Mouse (Mus musculus): ENCODE data around the gene Aqp5. TPM values are rescaled to one million over a fixed set of nuclear protein-coding genes. Genes with fewer than 3 reads are reported as not detected.

The Aqp5 gene
- polyA plus RNA-seq, 1 experiment from 2014 or later = 0.12 TPM

- ATAC-seq (ENCODE audit: insufficient number of reproducible peaks, low FRiP score, low TSS enrichment, low read depth) = peak; percentile 67; the same call in 1 of the 2 replicates
- Histone ChIP-seq H3K4me2 (peak overlapping the region; percentile 20; the same call in 1 of the 2 replicates), H3K9ac (no peak overlapping the region), H3K27me3 (peaks cover 14% of the 10 kb centered on the region), H3K4me1 (peaks cover 21% of the 10 kb centered on the region), H3K9me3 (no peaks in the 10 kb centered on the region), H3K27ac (peak overlapping the region; percentile 54), H3K4me3 (no peak overlapping the region), H3K36me3 (peaks cover 3% of the 10 kb centered on the region; the same call in 1 of the 2 replicates)
- WGBS = 12% methylated on average over 12 of the region's 12 CpGs
Observed at GRCm38 (mm10) chr15:99614753-99615152, 24.2 kb downstream of the Aqp5 start.

DNA sequence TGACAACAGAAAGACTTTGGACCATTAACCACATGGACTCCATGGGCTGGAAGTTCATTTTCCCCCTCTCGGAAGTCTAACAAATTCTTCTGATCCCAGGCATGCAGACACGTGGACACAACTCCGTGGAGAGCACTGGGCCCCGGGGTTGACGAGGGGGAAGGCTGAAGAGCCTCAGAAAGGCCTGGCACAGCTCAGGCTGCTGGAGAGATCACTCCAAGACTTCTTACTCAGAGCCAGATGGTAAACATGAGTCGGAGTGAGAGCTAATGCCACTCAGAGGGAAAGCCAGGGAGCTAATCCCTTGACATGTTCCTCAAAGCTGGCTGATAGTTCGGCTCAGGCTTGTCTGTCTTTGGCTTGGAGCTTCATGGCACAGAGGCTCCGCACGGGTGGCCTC lies 24.7 kb downstream of the Aqp5 start:
- 0 out of 2 replicates have a peak, but pooled peaks have one; percentile 42 for ATAC-seq (ENCODE audit: insufficient number of reproducible peaks, low FRiP score, low TSS enrichment, low read depth)
- peaks cover 5% of the 10 kb centered on the region; the same call in 1 of the 2 replicates for H3K36me3 ChIP-seq
- peak overlapping the region; percentile 20; the same call in 1 of the 2 replicates for H3K4me2 ChIP-seq

GRCm38 (mm10) chr15:99618595-99618994 lies 28.0 kb downstream of the Aqp5 start:
- WGBS = 69% methylated on average over 3 of the region's 3 CpGs
- no peak overlapping the region for H3K27ac ChIP-seq
- H3K9me3 ChIP-seq = no peaks in the 10 kb centered on the region

More for the DNA sequence above, 24.7 kb downstream of the Aqp5 start:
- Histone ChIP-seq H3K4me3 (no peak overlapping the region), H3K27ac (peak overlapping the region; percentile 54), H3K9me3 (no peaks in the 10 kb centered on the region), H3K27me3 (peaks cover 14% of the 10 kb centered on the region), H3K9ac (no peak overlapping the region), H3K4me1 (peaks cover 21% of the 10 kb centered on the region)
- 31% methylated on average over 9 of the region's 9 CpGs for WGBS

DNA sequence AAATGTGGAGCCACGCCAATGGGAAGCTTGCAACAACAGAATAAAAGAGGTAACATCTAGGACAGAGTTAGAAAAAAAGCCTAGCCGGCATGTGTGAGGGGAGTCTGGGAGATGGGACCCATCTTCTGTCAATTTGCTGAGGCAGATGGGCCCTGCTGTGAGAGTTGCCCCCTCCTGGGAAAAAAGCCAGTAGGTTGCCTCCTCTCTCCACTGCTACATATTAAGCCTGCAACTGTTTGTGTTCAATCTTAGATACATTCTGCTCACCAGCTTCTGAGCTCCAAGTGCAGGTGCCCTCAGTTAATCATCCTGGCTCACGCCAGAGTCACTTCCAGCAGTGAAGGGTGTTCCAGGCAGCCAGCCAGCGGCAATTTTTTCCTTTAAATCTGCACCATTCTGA lies 29.2 kb downstream of the Aqp5 start:
- Histone ChIP-seq H3K9ac (no peak overlapping the region), H3K4me3 (no peak overlapping the region), H3K9me3 (no peaks in the 10 kb centered on the region), H3K36me3 (peaks cover 45% of the 10 kb centered on the region), H3K27ac (no peak overlapping the region), H3K4me1 (peaks cover 9% of the 10 kb centered on the region), H3K4me2 (no peak overlapping the region), H3K27me3 (0 out of 2 replicates have a peak, but pooled peaks cover under 1% of the 10 kb centered on the region)
- WGBS = 67% methylated on average over 4 of the region's 4 CpGs
- ATAC-seq (ENCODE audit: insufficient number of reproducible peaks, low FRiP score, low TSS enrichment, low read depth) = no peak

More at GRCm38 (mm10) chr15:99618595-99618994, 28.0 kb downstream of the Aqp5 start:
- H3K9ac ChIP-seq = no peak overlapping the region
- no peak overlapping the region for H3K4me2 ChIP-seq
- no peak for ATAC-seq (ENCODE audit: insufficient number of reproducible peaks, low FRiP score, low TSS enrichment, low read depth)
- H3K36me3 ChIP-seq = peaks cover 34% of the 10 kb centered on the region
- H3K27me3 ChIP-seq = peaks cover 12% of the 10 kb centered on the region
- H3K4me3 ChIP-seq = no peak overlapping the region
- peaks cover 18% of the 10 kb centered on the region for H3K4me1 ChIP-seq

DNA sequence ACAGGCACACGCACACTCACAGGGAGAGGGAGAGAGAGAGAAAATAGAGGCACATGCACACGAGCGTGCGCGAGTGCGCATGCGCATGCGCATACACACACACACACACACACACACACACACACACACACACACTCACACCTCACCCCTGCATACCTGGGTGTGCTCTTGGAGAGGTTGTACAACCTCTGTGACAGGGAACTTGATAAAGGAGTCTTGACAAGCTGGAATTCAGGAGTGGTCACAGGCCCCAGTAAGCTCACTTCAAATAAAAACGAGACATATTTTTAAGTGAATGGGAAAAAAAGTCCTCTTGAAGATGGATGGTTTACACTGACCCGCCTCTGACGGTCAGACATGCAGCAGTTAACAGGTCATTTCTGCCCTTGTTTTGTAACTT lies 31.5 kb downstream of the Aqp5 start:
- no peaks in the 10 kb centered on the region for H3K4me1 ChIP-seq
- H3K9ac ChIP-seq = no peak overlapping the region
- H3K36me3 ChIP-seq = peaks cover 67% of the 10 kb centered on the region
- no peak overlapping the region for H3K4me3 ChIP-seq
- H3K27me3 ChIP-seq = no peaks in the 10 kb centered on the region
- 94% methylated on average over 10 of the region's 11 CpGs for WGBS
- no peak for ATAC-seq (ENCODE audit: insufficient number of reproducible peaks, low FRiP score, low TSS enrichment, low read depth)
- no peak overlapping the region for H3K27ac ChIP-seq
- no peak overlapping the region for H3K4me2 ChIP-seq
- no peaks in the 10 kb centered on the region for H3K9me3 ChIP-seq

- no peaks in the 10 kb centered on the region for H3K9me3 ChIP-seq
- no peak overlapping the region for H3K27ac ChIP-seq
- no peak overlapping the region for H3K9ac ChIP-seq
- ATAC-seq (ENCODE audit: insufficient number of reproducible peaks, low FRiP score, low TSS enrichment, low read depth) = no peak
- no peaks in the 10 kb centered on the region for H3K4me1 ChIP-seq
- peaks cover 86% of the 10 kb centered on the region for H3K36me3 ChIP-seq
- H3K4me2 ChIP-seq = no peak overlapping the region
- H3K27me3 ChIP-seq = no peaks in the 10 kb centered on the region
- no peak overlapping the region for H3K4me3 ChIP-seq
Observed at GRCm38 (mm10) chr15:99631618-99632017, 41.0 kb downstream of the Aqp5 start.

- Histone ChIP-seq H3K4me2 (no peak overlapping the region), H3K4me1 (no peaks in the 10 kb centered on the region), H3K4me3 (no peak overlapping the region), H3K9me3 (no peaks in the 10 kb centered on the region), H3K27ac (no peak overlapping the region), H3K9ac (no peak overlapping the region), H3K27me3 (no peaks in the 10 kb centered on the region), H3K36me3 (peaks cover 88% of the 10 kb centered on the region)
- no peak for ATAC-seq (ENCODE audit: insufficient number of reproducible peaks, low FRiP score, low TSS enrichment, low read depth)
- WGBS = 88% methylated on average over 7 of the region's 7 CpGs
Observed at GRCm38 (mm10) chr15:99634702-99635101, 44.1 kb downstream of the Aqp5 start.

GRCm38 (mm10) chr15:99637405-99638123 lies 47.0 kb downstream of the Aqp5 start:
- Histone ChIP-seq H3K4me1 (no peaks in the 10 kb centered on the region), H3K36me3 (peaks cover 71% of the 10 kb centered on the region), H3K27ac (0 out of 2 replicates have a peak overlapping the region, but pooled peaks have one; percentile 13), H3K9me3 (no peaks in the 10 kb centered on the region), H3K4me2 (no peak overlapping the region), H3K27me3 (no peaks in the 10 kb centered on the region), H3K4me3 (no peak overlapping the region), H3K9ac (no peak overlapping the region)
- ATAC-seq (ENCODE audit: insufficient number of reproducible peaks, low FRiP score, low TSS enrichment, low read depth) = no peak
- 63% methylated on average over 12 of the region's 12 CpGs for WGBS

DNA sequence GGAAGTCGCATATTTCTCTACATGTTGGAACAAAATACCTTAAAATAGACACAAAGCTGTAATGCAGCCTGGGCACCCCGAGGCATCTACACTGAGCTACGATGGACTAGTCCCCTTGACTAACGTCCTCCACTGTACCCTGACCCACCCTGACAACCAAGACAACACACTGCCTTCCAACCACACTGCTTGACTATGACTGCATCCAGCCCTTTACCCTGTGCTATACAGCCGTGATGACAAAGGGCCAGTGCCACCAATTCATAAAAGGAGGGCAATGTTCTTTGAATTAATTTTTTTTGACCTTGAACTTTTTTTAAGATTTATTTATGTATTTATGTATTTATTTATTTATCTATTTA lies 47.5 kb downstream of the Aqp5 start:
- no peaks in the 10 kb centered on the region for H3K4me1 ChIP-seq
- H3K9me3 ChIP-seq = no peaks in the 10 kb centered on the region
- no peaks in the 10 kb centered on the region for H3K27me3 ChIP-seq
- H3K4me3 ChIP-seq = no peak overlapping the region
- no peak overlapping the region for H3K27ac ChIP-seq
- no peak for ATAC-seq (ENCODE audit: insufficient number of reproducible peaks, low FRiP score, low TSS enrichment, low read depth)
- no peak overlapping the region for H3K9ac ChIP-seq
- peaks cover 65% of the 10 kb centered on the region for H3K36me3 ChIP-seq
- no peak overlapping the region for H3K4me2 ChIP-seq
- WGBS = 72% methylated on average over 5 of the region's 5 CpGs

- Histone ChIP-seq H3K4me2 (no peak overlapping the region), H3K9ac (no peak overlapping the region), H3K36me3 (peaks cover 27% of the 10 kb centered on the region), H3K4me1 (peaks cover 24% of the 10 kb centered on the region), H3K27ac (no peak overlapping the region), H3K4me3 (no peak overlapping the region), H3K9me3 (no peaks in the 10 kb centered on the region), H3K27me3 (no peaks in the 10 kb centered on the region)
- WGBS = 59% methylated on average over 6 of the region's 6 CpGs
- ATAC-seq (ENCODE audit: insufficient number of reproducible peaks, low FRiP score, low TSS enrichment, low read depth) = no peak
Observed at GRCm38 (mm10) chr15:99642622-99643021, 52.0 kb downstream of the Aqp5 start.

DNA sequence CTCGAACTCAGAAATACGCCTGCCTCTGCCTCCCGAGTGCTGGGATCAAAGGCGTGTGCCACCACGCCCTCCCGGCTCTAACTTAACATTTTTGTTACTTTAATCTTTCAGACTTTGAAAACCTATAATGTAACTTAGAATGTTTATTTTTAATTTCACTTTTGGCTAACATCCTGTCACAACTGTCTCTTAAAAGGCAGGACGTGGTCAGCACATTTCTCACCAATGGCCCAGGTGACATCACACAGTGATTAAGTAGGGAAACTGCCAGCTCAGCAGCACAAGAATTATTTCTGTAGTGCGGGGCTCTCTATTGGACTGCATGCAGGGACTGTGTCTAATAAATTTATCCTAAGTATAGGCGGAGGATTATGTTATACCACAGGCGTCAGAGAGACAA lies 53.2 kb downstream of the Aqp5 start:
- Histone ChIP-seq H3K27ac (no peak overlapping the region), H3K9me3 (no peaks in the 10 kb centered on the region), H3K36me3 (peaks cover 19% of the 10 kb centered on the region), H3K4me2 (no peak overlapping the region), H3K27me3 (no peaks in the 10 kb centered on the region), H3K4me3 (no peak overlapping the region), H3K9ac (no peak overlapping the region), H3K4me1 (peaks cover 33% of the 10 kb centered on the region)
- WGBS = 77% methylated on average over 10 of the region's 10 CpGs
- ATAC-seq (ENCODE audit: insufficient number of reproducible peaks, low FRiP score, low TSS enrichment, low read depth) = no peak

All from limb, embryonic 15.5 days (tissue).